Mouse (Mus musculus): ENCODE measurements around the gene Eif1b. TPM values are rescaled to one million over a fixed set of nuclear protein-coding genes. Genes with fewer than 3 reads are reported as not detected.

The Eif1b gene
- total and polyA plus RNA-seq, 3 experiments, result 30.1 to 75.9 (median 56.8) TPM

- Histone ChIP-seq H3K9ac (ENCODE audit: insufficient read depth, low read depth) (no peak overlapping the region), H3K27me3 (replicated peaks) (no peaks in the 10 kb centered on the region), H3K79me2 (replicated peaks; ENCODE audit: control insufficient read depth, extremely low read depth, insufficient read depth, poor library complexity, severe bottlenecking) (no peaks in the 10 kb centered on the region), H3K4me3 (replicated peaks in 1 of 3; ENCODE audit: low read depth in 2 of 3, low read length in 2 of 3, poor library complexity in 1 of 3) (no peak overlapping the region), H3K27ac (ENCODE audit: insufficient read depth, low read depth) (no peak overlapping the region), H3K9me3 (replicated peaks; ENCODE audit: low read length) (no peaks in the 10 kb centered on the region), H3K4me1 (ENCODE audit: control insufficient read depth in 1 of 2, insufficient read depth in 2 of 2) (peaks cover 5 to 20% of the 10 kb centered on the region in 2 experiments; a peak in 1 of 4 replicates), H3K4me2 (ENCODE audit: insufficient read depth, low read depth, poor library complexity, severe bottlenecking) (no peak overlapping the region), H3K36me3 (replicated peaks in 1 of 2; ENCODE audit: control insufficient read depth in 1 of 2, insufficient read depth in 1 of 2, low read length in 1 of 2) (no peaks in the 10 kb centered on the region)
- TF ChIP-seq NRF1 (IDR thresholded peaks at IDR 0.05; ENCODE audit: low read depth, low read length) (no peak), NELFE (IDR thresholded peaks at IDR 0.05; ENCODE audit: low read depth, low read length) (no peak), MAFK (IDR thresholded peaks at IDR 0.05; ENCODE audit: insufficient replicate concordance, low read length) (no peak), EP300 (IDR thresholded peaks at IDR 0.05; ENCODE audit: low read length) (no peak), CTCF (conservative IDR thresholded peaks at IDR 0.05 in 1 of 2, IDR thresholded peaks at IDR 0.05 in 1 of 2; ENCODE audit: low read depth in 2 of 2, low read length in 2 of 2) (no peak), CHD1 (IDR thresholded peaks at IDR 0.05; ENCODE audit: low read depth, low read length) (no peak), CHD2 (IDR thresholded peaks at IDR 0.05; ENCODE audit: low read length) (no peak), IRF4 (IDR thresholded peaks at IDR 0.05; ENCODE audit: low read depth, low read length) (no peak), ETS1 (conservative IDR thresholded peaks at IDR 0.05; ENCODE audit: low read depth, low read length) (no peak), POLR2AphosphoS2 (IDR thresholded peaks at IDR 0.05; ENCODE audit: low read depth, low read length) (no peak), RCOR1 (conservative IDR thresholded peaks at IDR 0.05; ENCODE audit: low read depth, low read length) (no peak), JUND (conservative IDR thresholded peaks at IDR 0.05; ENCODE audit: low read depth, low read length) (no peak), MXI1 (IDR thresholded peaks at IDR 0.05; ENCODE audit: low read depth, low read length) (no peak), POLR2A (IDR thresholded peaks at IDR 0.05; ENCODE audit: low read depth, low read length) (no peak), SIN3A (IDR thresholded peaks at IDR 0.05; ENCODE audit: low read length) (no peak), USF2 (conservative IDR thresholded peaks at IDR 0.05; ENCODE audit: low read depth, low read length) (no peak), ZC3H11A (IDR thresholded peaks at IDR 0.05; ENCODE audit: low read depth, low read length) (no peak)
- DNase-seq (ENCODE audit: extremely low read depth), result no peak
- in situ Hi-C loops (cut with MboI; ENCODE audit: low pct_ligation_motif_present, low pct_unique_long_range_greater_than_20kb, low sequenced_read_pairs), result no loop called here
- dilution Hi-C loops (cut with MboI; ENCODE audit: extremely low pct_ligation_motif_present, extremely low pct_unique_long_range_greater_than_20kb, low sequenced_read_pairs), result no loop called here
Measured at GRCm38 (mm10) chr9:120542241-120542640, 50.2 kb downstream of the Eif1b start.

Other genes starting within 250 kb of the Eif1b start
- not detected in 2 replicates for gene Myrip, start 190.7 kb upstream of the Eif1b start, total RNA-seq (2012; rRNA removed)
- not detected in 2 replicates for gene Myrip, start 190.7 kb upstream of the Eif1b start, total RNA-seq (2014; rRNA removed)
- gene Myrip, start 190.7 kb upstream of the Eif1b start, polyA plus RNA-seq (2012; ENCODE audit: insufficient read length, low read depth), result not detected in 2 replicates
- 0.04 TPM in 1 of 2 replicates, not detected in the other for gene Entpd3, start 47.6 kb downstream of the Eif1b start, total RNA-seq (2012; rRNA removed)
- not detected in 2 replicates for gene Entpd3, start 47.6 kb downstream of the Eif1b start, total RNA-seq (2014; rRNA removed)
- not detected in 2 replicates for gene Entpd3, start 47.6 kb downstream of the Eif1b start, polyA plus RNA-seq (2012; ENCODE audit: insufficient read length, low read depth)
- 2,026 and 2,130 TPM in 2 replicates for gene Rpl14, start 79.2 kb downstream of the Eif1b start, total RNA-seq (2012; rRNA removed)
- 1,346 and 1,653 TPM in 2 replicates for gene Rpl14, start 79.2 kb downstream of the Eif1b start, total RNA-seq (2014; rRNA removed)
- 1,081 and 1,180 TPM in 2 replicates for gene Rpl14, start 79.2 kb downstream of the Eif1b start, polyA plus RNA-seq (2012; ENCODE audit: insufficient read length, low read depth)

Data from CH12.LX (cell line).